Mouse (Mus musculus) liver, embryonic 13.5 days (tissue): ENCODE measurements at regions not wholly inside any gene's neighbourhood (a gene's known extent, or its start where the extent isn't known, plus 50 kb on each side); places are given as distances from the start of the nearest gene placed in this dataset.

Source experiments
- ATAC-seq: fragments of 200-750 bp; cut with Nextera tagmentation; 2 replicates; pipeline ENCODE4 v1.8.0; 2017; ENCODE audit warnings: low read depth, mild to moderate bottlenecking, moderate number of reproducible peaks, moderate library complexity
- DNase-seq: peaks from one replicate; pipeline ENCODE4 v3.0.0; 2022
- H3K27ac ChIP-seq: fragments of 300-500 bp; sonication (generic); 2 replicates; pipeline ENCODE4 v1.5.1; 2015; ENCODE audit warnings: moderate library complexity, mild to moderate bottlenecking, inconsistent platforms
- H3K27me3 ChIP-seq: fragments of 300-500 bp; sonication (generic); 2 replicates; pipeline ENCODE4 v1.6.1; 2015; ENCODE audit warnings: mild to moderate bottlenecking, inconsistent platforms
- H3K36me3 ChIP-seq: fragments of 300-500 bp; sonication (generic); 2 replicates; pipeline ENCODE4 v1.6.1; 2015; ENCODE audit warnings: mild to moderate bottlenecking, inconsistent platforms
- H3K4me1 ChIP-seq: fragments of 300-500 bp; sonication (generic); replicated peaks from 2 replicates; pipeline ENCODE4 v1.6.1; 2015; ENCODE audit warnings: inconsistent platforms
- H3K4me2 ChIP-seq: fragments of 300-500 bp; sonication (generic); 2 replicates; pipeline ENCODE4 v1.6.1; 2015; ENCODE audit warnings: inconsistent platforms, mild to moderate bottlenecking, moderate library complexity
- H3K4me3 ChIP-seq: fragments of 300-500 bp; sonication (generic); replicated peaks from 2 replicates; pipeline ENCODE4 v1.5.1; 2015; ENCODE audit warnings: mild to moderate bottlenecking, inconsistent platforms
- H3K9ac ChIP-seq: fragments of 300-500 bp; sonication (generic); 2 replicates; pipeline ENCODE4 v1.6.1; 2015; ENCODE audit warnings: mild to moderate bottlenecking, inconsistent platforms
- H3K9me3 ChIP-seq: fragments of 300-500 bp; sonication (generic); replicated peaks from 2 replicates; pipeline ENCODE4 v1.6.1; 2016; ENCODE audit warnings: inconsistent platforms
- WGBS: fragments of 180-500 bp; shearing (Covaris S2); methylation state at CpG from one replicate; pipeline ENCODE4 v1.1.7; 2015; ENCODE audit not compliant: insufficient replicate concordance; 5-methylcytosine and 5-hydroxymethylcytosine counted together

- no peak for ATAC-seq
- Histone ChIP-seq H3K36me3 (no peaks in the 10 kb centered on the region), H3K27me3 (no peaks in the 10 kb centered on the region), H3K27ac (no peak overlapping the region), H3K4me2 (no peak overlapping the region), H3K9me3 (no peaks in the 10 kb centered on the region), H3K4me1 (no peaks in the 10 kb centered on the region), H3K9ac (no peak overlapping the region), H3K4me3 (no peak overlapping the region)
- DNase-seq: no peak
- WGBS: 68% methylated on average over 5 of the region's 5 CpGs
These were observed 648.3 kb downstream of the Nedd1 start for GRCm38 (mm10) chr10:92073873-92074390.

- H3K27me3 ChIP-seq: no peaks in the 10 kb centered on the region
- no peaks in the 10 kb centered on the region for H3K4me1 ChIP-seq
- DNase-seq (no peak), ATAC-seq (no peak)
- H3K36me3 ChIP-seq: no peaks in the 10 kb centered on the region
- no peak overlapping the region for H3K27ac ChIP-seq
- no peak overlapping the region for H3K4me2 ChIP-seq
- no peak overlapping the region for H3K4me3 ChIP-seq
- no peaks in the 10 kb centered on the region for H3K9me3 ChIP-seq
- H3K9ac ChIP-seq: no peak overlapping the region
These were observed 677.4 kb downstream of the Nedd1 start for GRCm38 (mm10) chr10:92044783-92045182.

GRCm38 (mm10) chr10:92036176-92036575, 686.0 kb downstream of the Nedd1 start:
- no peak for DNase-seq
- H3K36me3 ChIP-seq: no peaks in the 10 kb centered on the region
- WGBS: 43% methylated on average over 3 of the region's 3 CpGs
- no peak overlapping the region for H3K27ac ChIP-seq
- no peak for ATAC-seq
- no peaks in the 10 kb centered on the region for H3K9me3 ChIP-seq
- no peak overlapping the region for H3K9ac ChIP-seq
- no peaks in the 10 kb centered on the region for H3K27me3 ChIP-seq
- no peaks in the 10 kb centered on the region for H3K4me1 ChIP-seq
- H3K4me3 ChIP-seq: no peak overlapping the region
- no peak overlapping the region for H3K4me2 ChIP-seq

- ATAC-seq (no peak), DNase-seq (no peak)
- H3K36me3 ChIP-seq: no peaks in the 10 kb centered on the region
- no peak overlapping the region for H3K4me3 ChIP-seq
- H3K27ac ChIP-seq: no peak overlapping the region
- H3K27me3 ChIP-seq: no peaks in the 10 kb centered on the region
- no peaks in the 10 kb centered on the region for H3K4me1 ChIP-seq
- no peak overlapping the region for H3K9ac ChIP-seq
- WGBS: 57% methylated on average over 4 of the region's 4 CpGs
- no peak overlapping the region for H3K4me2 ChIP-seq
- H3K9me3 ChIP-seq: no peaks in the 10 kb centered on the region
These were observed 692.0 kb downstream of the Nedd1 start for GRCm38 (mm10) chr10:92030221-92030620.

GRCm38 (mm10) chr10:92024203-92024602, 698.0 kb downstream of the Nedd1 start:
- Histone ChIP-seq H3K27me3 (no peaks in the 10 kb centered on the region), H3K9ac (no peak overlapping the region), H3K36me3 (no peaks in the 10 kb centered on the region), H3K4me3 (no peak overlapping the region), H3K9me3 (no peaks in the 10 kb centered on the region), H3K4me2 (no peak overlapping the region), H3K27ac (no peak overlapping the region), H3K4me1 (no peaks in the 10 kb centered on the region)
- 48% methylated on average over 1 of the region's 1 CpGs for WGBS
- ATAC-seq: no peak
- no peak for DNase-seq

GRCm38 (mm10) chr10:92021036-92021435, 701.2 kb downstream of the Nedd1 start:
- no peak overlapping the region for H3K4me2 ChIP-seq
- no peak for ATAC-seq
- 42% methylated on average over 1 of the region's 1 CpGs for WGBS
- H3K27me3 ChIP-seq: no peaks in the 10 kb centered on the region
- H3K9ac ChIP-seq: no peak overlapping the region
- no peak overlapping the region for H3K4me3 ChIP-seq
- no peak overlapping the region for H3K27ac ChIP-seq
- no peaks in the 10 kb centered on the region for H3K4me1 ChIP-seq
- H3K9me3 ChIP-seq: no peaks in the 10 kb centered on the region
- H3K36me3 ChIP-seq: no peaks in the 10 kb centered on the region
- no peak for DNase-seq

GRCm38 (mm10) chr10:92009551-92009950, 712.7 kb downstream of the Nedd1 start:
- DNase-seq: no peak
- no peak overlapping the region for H3K4me3 ChIP-seq
- WGBS: 68% methylated on average over 10 of the region's 10 CpGs

GRCm38 (mm10) chr10:92007891-92008290, 714.3 kb downstream of the Nedd1 start:
- DNase-seq (no peak), ATAC-seq (no peak)
- no peaks in the 10 kb centered on the region for H3K27me3 ChIP-seq
- no peak overlapping the region for H3K9ac ChIP-seq
- no peaks in the 10 kb centered on the region for H3K36me3 ChIP-seq
- H3K27ac ChIP-seq: no peak overlapping the region
- H3K4me3 ChIP-seq: no peak overlapping the region
- no peaks in the 10 kb centered on the region for H3K4me1 ChIP-seq
- H3K9me3 ChIP-seq: no peaks in the 10 kb centered on the region
- H3K4me2 ChIP-seq: no peak overlapping the region
- 68% methylated on average over 2 of the region's 2 CpGs for WGBS

More at GRCm38 (mm10) chr10:92009551-92009950, 712.7 kb downstream of the Nedd1 start:
- Histone ChIP-seq H3K27ac (no peak overlapping the region), H3K36me3 (no peaks in the 10 kb centered on the region), H3K27me3 (no peaks in the 10 kb centered on the region), H3K4me2 (no peak overlapping the region), H3K9me3 (no peaks in the 10 kb centered on the region), H3K4me1 (no peaks in the 10 kb centered on the region), H3K9ac (no peak overlapping the region)
- ATAC-seq: no peak

- H3K27ac ChIP-seq: no peak overlapping the region
- no peaks in the 10 kb centered on the region for H3K27me3 ChIP-seq
- WGBS: 37% methylated on average over 3 of the region's 3 CpGs
- DNase-seq: no peak
- no peaks in the 10 kb centered on the region for H3K36me3 ChIP-seq
- H3K9ac ChIP-seq: no peak overlapping the region
- no peak overlapping the region for H3K4me2 ChIP-seq
- H3K4me3 ChIP-seq: no peak overlapping the region
- H3K4me1 ChIP-seq: no peaks in the 10 kb centered on the region
- H3K9me3 ChIP-seq: no peaks in the 10 kb centered on the region
- no peak for ATAC-seq
These were observed 715.8 kb downstream of the Nedd1 start for GRCm38 (mm10) chr10:92006467-92006866.

- WGBS: 59% methylated on average over 4 of the region's 4 CpGs
- no peak for DNase-seq
- H3K36me3 ChIP-seq: no peaks in the 10 kb centered on the region
- no peak overlapping the region for H3K4me3 ChIP-seq
- H3K27me3 ChIP-seq: no peaks in the 10 kb centered on the region
- no peaks in the 10 kb centered on the region for H3K9me3 ChIP-seq
- H3K4me1 ChIP-seq: no peaks in the 10 kb centered on the region
- no peak overlapping the region for H3K9ac ChIP-seq
- no peak overlapping the region for H3K4me2 ChIP-seq
- no peak for ATAC-seq
- H3K27ac ChIP-seq: no peak overlapping the region
These were observed 731.2 kb downstream of the Nedd1 start for GRCm38 (mm10) chr10:91991040-91991439.

GRCm38 (mm10) chr10:91988364-91988763, 733.9 kb downstream of the Nedd1 start:
- 68% methylated on average over 8 of the region's 8 CpGs for WGBS
- no peaks in the 10 kb centered on the region for H3K4me1 ChIP-seq
- H3K27me3 ChIP-seq: no peaks in the 10 kb centered on the region
- H3K4me3 ChIP-seq: no peak overlapping the region
- no peak overlapping the region for H3K4me2 ChIP-seq
- H3K27ac ChIP-seq: no peak overlapping the region
- no peak overlapping the region for H3K9ac ChIP-seq
- no peaks in the 10 kb centered on the region for H3K9me3 ChIP-seq
- no peaks in the 10 kb centered on the region for H3K36me3 ChIP-seq
- ATAC-seq (no peak), DNase-seq (no peak)

- Histone ChIP-seq H3K4me1 (no peaks in the 10 kb centered on the region), H3K4me2 (no peak overlapping the region), H3K27me3 (no peaks in the 10 kb centered on the region), H3K27ac (no peak overlapping the region), H3K36me3 (no peaks in the 10 kb centered on the region), H3K9me3 (no peaks in the 10 kb centered on the region), H3K4me3 (no peak overlapping the region), H3K9ac (no peak overlapping the region)
- DNase-seq: no peak
- no peak for ATAC-seq
- 66% methylated on average over 2 of the region's 2 CpGs for WGBS
These were observed 742.4 kb downstream of the Nedd1 start for GRCm38 (mm10) chr10:91979841-91980240.
